Mouse (Mus musculus): ENCODE results near the gene Lyve1. TPM values are rescaled to one million over a fixed set of nuclear protein-coding genes. Genes with fewer than 3 reads are reported as not detected.

Lyve1 gene
- polyA plus RNA-seq, 1 experiment = 33.2 TPM

- DNase-seq (ENCODE audit: low read depth) = no peak
Measured at GRCm38 (mm10) chr7:110809585-110810557, 53.2 kb downstream of the Lyve1 start.

- no peak for DNase-seq (ENCODE audit: low read depth)
Measured at GRCm38 (mm10) chr7:110808962-110809361, 54.1 kb downstream of the Lyve1 start.

DNA sequence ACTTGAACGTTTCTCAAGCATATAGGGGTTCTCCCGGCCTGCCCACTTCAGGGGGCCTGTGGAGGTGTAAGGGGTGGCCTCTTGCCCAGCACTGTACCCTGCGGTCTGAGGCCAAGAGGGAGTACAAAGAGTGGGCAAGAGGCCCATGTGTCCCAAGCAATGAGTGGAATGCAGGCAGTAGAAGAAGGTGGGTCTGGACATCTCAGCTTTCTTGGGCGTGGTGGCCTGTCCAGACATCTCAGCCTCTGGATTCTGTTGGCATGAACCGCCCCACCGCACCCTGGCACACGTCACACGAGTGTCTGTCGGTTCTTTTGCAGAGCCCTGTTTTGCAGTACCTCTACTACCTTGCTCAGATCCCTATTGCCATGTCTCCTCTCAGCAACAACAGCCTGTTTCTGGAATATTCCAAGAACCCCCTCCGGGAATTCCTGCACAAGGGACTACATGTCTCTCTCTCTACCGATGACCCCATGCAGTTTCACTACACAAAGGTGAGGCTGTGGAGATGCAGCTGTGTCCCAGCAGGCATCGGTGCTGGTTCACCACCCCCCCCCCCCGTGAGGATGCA lies 55.5 kb downstream of the Lyve1 start:
- no peak for DNase-seq (ENCODE audit: low read depth)

GRCm38 (mm10) chr7:110804266-110804665 lies 58.8 kb downstream of the Lyve1 start:
- no peak for DNase-seq (ENCODE audit: low read depth)

- no peak for DNase-seq (ENCODE audit: low read depth)
Measured at GRCm38 (mm10) chr7:110803131-110803530, 59.9 kb downstream of the Lyve1 start.

DNA sequence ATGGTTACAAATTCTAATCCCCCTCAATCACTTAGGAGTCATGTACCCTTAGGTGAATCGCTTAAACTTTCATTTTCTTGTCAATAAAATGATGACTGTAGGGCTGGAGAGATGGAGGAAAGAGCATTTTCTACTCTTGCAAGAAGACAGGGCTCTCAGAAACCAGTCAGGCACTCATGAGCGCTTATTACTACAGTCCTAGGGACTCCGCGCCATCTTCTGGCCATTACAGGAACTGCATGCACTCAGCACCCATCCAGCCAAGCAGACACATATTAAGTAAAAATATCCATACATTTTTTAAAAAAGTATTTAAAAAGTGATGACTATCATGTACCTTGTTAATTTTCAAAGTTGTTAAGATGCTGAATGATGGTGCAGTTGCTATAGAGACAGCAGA lies 62.0 kb downstream of the Lyve1 start:
- DNase-seq (ENCODE audit: low read depth) = no peak

Other genes with a start within 250 kb of the Lyve1 start
- 26.8 and 27.6 TPM in 2 replicates for gene Sbf2, start 248.3 kb downstream of the Lyve1 start, polyA plus RNA-seq (2012; rRNA removed)
- gene Adm, start 235.6 kb downstream of the Lyve1 start, polyA plus RNA-seq (2012; rRNA removed) = 10.2 and 17.4 TPM in 2 replicates
- gene Ampd3, start 95.0 kb downstream of the Lyve1 start, polyA plus RNA-seq (2012; rRNA removed) = 29.2 and 34.2 TPM in 2 replicates
- gene Rnf141, start 18.8 kb downstream of the Lyve1 start, polyA plus RNA-seq (2012; rRNA removed) = 24.7 and 26.5 TPM in 2 replicates
- 22.7 and 24.9 TPM in 2 replicates for gene Mrvi1, start 119.2 kb upstream of the Lyve1 start, polyA plus RNA-seq (2012; rRNA removed)
- gene Ctr9, start 165.7 kb upstream of the Lyve1 start, polyA plus RNA-seq (2012; rRNA removed) = 14.4 and 16.4 TPM in 2 replicates
- 159 and 165 TPM in 2 replicates for gene Eif4g2, start 219.8 kb upstream of the Lyve1 start, polyA plus RNA-seq (2012; rRNA removed)